Mouse (Mus musculus): ENCODE results near the gene Ccpg1os. TPM values are rescaled to one million over a fixed set of nuclear protein-coding genes. Genes with fewer than 3 reads are reported as not detected.
A peak's percentile ranks its signal among the peaks of the same experiment; 100 is the strongest.

Ccpg1os gene
- total and polyA plus RNA-seq, 2 experiments from 2014 or later, result 15.8 to 28.0 TPM

- Histone ChIP-seq H3K4me3 (ENCODE audit: low read depth, low read length) (no peak overlapping the region), H3K27ac (ENCODE audit: low read depth) (no peak overlapping the region), H3K9ac (replicated peaks; ENCODE audit: low read depth, low read length) (no peak overlapping the region), H3K4me1 (ENCODE audit: control insufficient read depth, insufficient read depth) (no peaks in the 10 kb centered on the region), H3K27me3 (ENCODE audit: control insufficient read depth, insufficient read depth, low read length) (no peaks in the 10 kb centered on the region), H3K36me3 (replicated peaks; ENCODE audit: control insufficient read depth, insufficient read depth, low read length) (peaks cover 51% of the 10 kb centered on the region), H3K9me3 (replicated peaks; ENCODE audit: control insufficient read depth, low read length) (no peaks in the 10 kb centered on the region), H3K4me2 (ENCODE audit: low read depth, low read length) (no peak overlapping the region)
- no peak for ATAC-seq (ENCODE audit: insufficient read depth, low read depth)
- TF ChIP-seq EP300 (IDR thresholded peaks at IDR 0.05; ENCODE audit: low read depth), result no peak
- no peak for TF ChIP-seq CTCF (IDR thresholded peaks at IDR 0.05; ENCODE audit: low read depth)
- no peak for DNase-seq (ENCODE audit: low spot score)
- WGBS, result 88% methylated on average over 5 of the region's 5 CpGs
Observed at GRCm38 (mm10) chr9:73020566-73021097, 35.5 kb upstream of the Ccpg1os start.

- Histone ChIP-seq H3K9ac (replicated peaks; ENCODE audit: low read depth, low read length) (no peak overlapping the region), H3K36me3 (replicated peaks; ENCODE audit: control insufficient read depth, insufficient read depth, low read length) (peaks cover 59% of the 10 kb centered on the region), H3K27me3 (ENCODE audit: control insufficient read depth, insufficient read depth, low read length) (no peaks in the 10 kb centered on the region), H3K9me3 (replicated peaks; ENCODE audit: control insufficient read depth, low read length) (no peaks in the 10 kb centered on the region), H3K4me3 (ENCODE audit: low read depth, low read length) (no peak overlapping the region), H3K4me2 (ENCODE audit: low read depth, low read length) (no peak overlapping the region), H3K27ac (ENCODE audit: low read depth) (no peak overlapping the region), H3K4me1 (ENCODE audit: control insufficient read depth, insufficient read depth) (no peaks in the 10 kb centered on the region)
- no peak for ATAC-seq (ENCODE audit: insufficient read depth, low read depth)
- WGBS, result 71% methylated on average over 10 of the region's 10 CpGs
- TF ChIP-seq EP300 (IDR thresholded peaks at IDR 0.05; ENCODE audit: low read depth) (no peak), CTCF (IDR thresholded peaks at IDR 0.05; ENCODE audit: low read depth) (no peak)
- DNase-seq (ENCODE audit: low spot score), result no peak
Observed at GRCm38 (mm10) chr9:73019841-73020240, 34.7 kb upstream of the Ccpg1os start.

GRCm38 (mm10) chr9:73014724-73015123, 29.5 kb upstream of the Ccpg1os start:
- H3K36me3 ChIP-seq (replicated peaks; ENCODE audit: control insufficient read depth, insufficient read depth, low read length), result peaks cover 85% of the 10 kb centered on the region
- no peaks in the 10 kb centered on the region for H3K27me3 ChIP-seq (ENCODE audit: control insufficient read depth, insufficient read depth, low read length)
- H3K4me2 ChIP-seq (ENCODE audit: low read depth, low read length), result no peak overlapping the region
- DNase-seq (ENCODE audit: low spot score) (no peak), ATAC-seq (ENCODE audit: insufficient read depth, low read depth) (no peak)
- TF ChIP-seq CTCF (IDR thresholded peaks at IDR 0.05; ENCODE audit: low read depth), result no peak
- TF ChIP-seq EP300 (IDR thresholded peaks at IDR 0.05; ENCODE audit: low read depth), result no peak
- H3K9ac ChIP-seq (replicated peaks; ENCODE audit: low read depth, low read length), result no peak overlapping the region
- H3K27ac ChIP-seq (ENCODE audit: low read depth), result no peak overlapping the region
- H3K4me3 ChIP-seq (ENCODE audit: low read depth, low read length), result no peak overlapping the region
- no peaks in the 10 kb centered on the region for H3K4me1 ChIP-seq (ENCODE audit: control insufficient read depth, insufficient read depth)
- 60% methylated on average over 13 of the region's 13 CpGs for WGBS
- H3K9me3 ChIP-seq (replicated peaks; ENCODE audit: control insufficient read depth, low read length), result no peaks in the 10 kb centered on the region

- H3K9ac ChIP-seq (replicated peaks; ENCODE audit: low read depth, low read length), result no peak overlapping the region
- H3K9me3 ChIP-seq (replicated peaks; ENCODE audit: control insufficient read depth, low read length), result no peaks in the 10 kb centered on the region
- no peak overlapping the region for H3K4me3 ChIP-seq (ENCODE audit: low read depth, low read length)
- no peaks in the 10 kb centered on the region for H3K27me3 ChIP-seq (ENCODE audit: control insufficient read depth, insufficient read depth, low read length)
- ATAC-seq (ENCODE audit: insufficient read depth, low read depth) (no peak), DNase-seq (ENCODE audit: low spot score) (no peak)
- no peak overlapping the region for H3K4me2 ChIP-seq (ENCODE audit: low read depth, low read length)
- 0 out of 2 replicates have a peak, but pooled peaks have one; percentile 11 for TF ChIP-seq CTCF (IDR thresholded peaks at IDR 0.05; ENCODE audit: low read depth)
- no peak for TF ChIP-seq EP300 (IDR thresholded peaks at IDR 0.05; ENCODE audit: low read depth)
- WGBS, result 82% methylated on average over 4 of the region's 4 CpGs
- H3K4me1 ChIP-seq (ENCODE audit: control insufficient read depth, insufficient read depth), result no peaks in the 10 kb centered on the region
- no peak overlapping the region for H3K27ac ChIP-seq (ENCODE audit: low read depth)
- peaks cover 77% of the 10 kb centered on the region for H3K36me3 ChIP-seq (replicated peaks; ENCODE audit: control insufficient read depth, insufficient read depth, low read length)
Observed at GRCm38 (mm10) chr9:73012629-73013028, 27.4 kb upstream of the Ccpg1os start.

- no peaks in the 10 kb centered on the region for H3K9me3 ChIP-seq (replicated peaks; ENCODE audit: control insufficient read depth, low read length)
- no peak overlapping the region for H3K4me3 ChIP-seq (ENCODE audit: low read depth, low read length)
- H3K27me3 ChIP-seq (ENCODE audit: control insufficient read depth, insufficient read depth, low read length), result no peaks in the 10 kb centered on the region
- ATAC-seq (ENCODE audit: insufficient read depth, low read depth) (no peak), DNase-seq (ENCODE audit: low spot score) (no peak)
- H3K9ac ChIP-seq (replicated peaks; ENCODE audit: low read depth, low read length), result no peak overlapping the region
- H3K27ac ChIP-seq (ENCODE audit: low read depth), result no peak overlapping the region
- no peaks in the 10 kb centered on the region for H3K4me1 ChIP-seq (ENCODE audit: control insufficient read depth, insufficient read depth)
- peaks cover 46% of the 10 kb centered on the region for H3K36me3 ChIP-seq (replicated peaks; ENCODE audit: control insufficient read depth, insufficient read depth, low read length)
- H3K4me2 ChIP-seq (ENCODE audit: low read depth, low read length), result no peak overlapping the region
- WGBS, result 57% methylated on average over 3 of the region's 3 CpGs
- no peak for TF ChIP-seq EP300 (IDR thresholded peaks at IDR 0.05; ENCODE audit: low read depth)
Observed at GRCm38 (mm10) chr9:73008384-73008783, 23.2 kb upstream of the Ccpg1os start.

- DNase-seq (ENCODE audit: low spot score) (no peak), ATAC-seq (ENCODE audit: insufficient read depth, low read depth) (no peak)
- H3K36me3 ChIP-seq (replicated peaks; ENCODE audit: control insufficient read depth, insufficient read depth, low read length), result peaks cover 38% of the 10 kb centered on the region
- WGBS, result 93% methylated on average over 3 of the region's 3 CpGs
- no peak overlapping the region for H3K4me3 ChIP-seq (ENCODE audit: low read depth, low read length)
- no peak for TF ChIP-seq EP300 (IDR thresholded peaks at IDR 0.05; ENCODE audit: low read depth)
- TF ChIP-seq CTCF (IDR thresholded peaks at IDR 0.05; ENCODE audit: low read depth), result 0 out of 2 replicates have a peak, but pooled peaks have one; percentile 8
- H3K4me1 ChIP-seq (ENCODE audit: control insufficient read depth, insufficient read depth), result no peaks in the 10 kb centered on the region
- no peak overlapping the region for H3K27ac ChIP-seq (ENCODE audit: low read depth)
- no peak overlapping the region for H3K9ac ChIP-seq (replicated peaks; ENCODE audit: low read depth, low read length)
- H3K27me3 ChIP-seq (ENCODE audit: control insufficient read depth, insufficient read depth, low read length), result no peaks in the 10 kb centered on the region
- H3K4me2 ChIP-seq (ENCODE audit: low read depth, low read length), result no peak overlapping the region
- H3K9me3 ChIP-seq (replicated peaks; ENCODE audit: control insufficient read depth, low read length), result no peaks in the 10 kb centered on the region
Observed at GRCm38 (mm10) chr9:73006175-73006574, 21.0 kb upstream of the Ccpg1os start.

All from heart, postnatal 0 days (tissue).